Mouse (Mus musculus): ENCODE measurements around the gene Tmem107. TPM values are rescaled to one million over a fixed set of nuclear protein-coding genes. Genes with fewer than 3 reads are reported as not detected.
A peak's percentile ranks its signal among the peaks of the same experiment; 100 is the strongest.

The Tmem107 gene
- polyA plus RNA-seq, 1 experiment = 9.8 TPM

- no peak within 1 kb of the TSS for H3K27ac ChIP-seq (ENCODE audit: insufficient read depth, low read depth, low read length)
- peaks cover 16% of the 10 kb centered on the region for H3K4me1 ChIP-seq (ENCODE audit: control insufficient read depth, insufficient read depth, low read length)
- no peak for TF ChIP-seq POLR2A (IDR thresholded peaks at IDR 0.05; ENCODE audit: borderline replicate concordance, low read depth, low read length)
- peak within 1 kb of the TSS; percentile 72 for H3K4me3 ChIP-seq (ENCODE audit: insufficient read depth, low read length)
Measured at GRCm38 (mm10) chr11:69120221-69121000, 49.8 kb downstream of the Tmem107 start, which contains the start of gene Hes7. Gene Hes7 (plus strand): TSS chr11:69120404.

GRCm38 (mm10) chr11:69121001-69121740 is 50.6 kb downstream of the Tmem107 start:
- H3K27ac ChIP-seq (ENCODE audit: insufficient read depth, low read depth, low read length) = no peak overlapping the region
- TF ChIP-seq CTCF (IDR thresholded peaks at IDR 0.05; ENCODE audit: low read depth, low read length) (no peak), POLR2A (IDR thresholded peaks at IDR 0.05; ENCODE audit: borderline replicate concordance, low read depth, low read length) (no peak)
- peaks cover 16% of the 10 kb centered on the region for H3K4me1 ChIP-seq (ENCODE audit: control insufficient read depth, insufficient read depth, low read length)
- peak overlapping the region; percentile 72 for H3K4me3 ChIP-seq (ENCODE audit: insufficient read depth, low read length)

GRCm38 (mm10) chr11:69121741-69122335 is 51.2 kb downstream of the Tmem107 start:
- H3K4me1 ChIP-seq (ENCODE audit: control insufficient read depth, insufficient read depth, low read length) = peaks cover 19% of the 10 kb centered on the region
- peak overlapping the region; percentile 72 for H3K4me3 ChIP-seq (ENCODE audit: insufficient read depth, low read length)
- no peak for TF ChIP-seq CTCF (IDR thresholded peaks at IDR 0.05; ENCODE audit: low read depth, low read length)
- TF ChIP-seq POLR2A (IDR thresholded peaks at IDR 0.05; ENCODE audit: borderline replicate concordance, low read depth, low read length) = no peak
- no peak overlapping the region for H3K27ac ChIP-seq (ENCODE audit: insufficient read depth, low read depth, low read length)

GRCm38 (mm10) chr11:69122336-69122951 is 51.8 kb downstream of the Tmem107 start, which contains the start of gene 9130213A22Rik:
Gene 9130213A22Rik (minus strand): TSS chr11:69122589.
- TF ChIP-seq CTCF (IDR thresholded peaks at IDR 0.05; ENCODE audit: low read depth, low read length) (no peak), POLR2A (IDR thresholded peaks at IDR 0.05; ENCODE audit: borderline replicate concordance, low read depth, low read length) (no peak)
- no peak within 1 kb of the TSS for H3K27ac ChIP-seq (ENCODE audit: insufficient read depth, low read depth, low read length)
- peaks cover 19% of the 10 kb centered on the region for H3K4me1 ChIP-seq (ENCODE audit: control insufficient read depth, insufficient read depth, low read length)
- peak within 1 kb of the TSS; percentile 79 for H3K4me3 ChIP-seq (ENCODE audit: insufficient read depth, low read length)

Other genes with a start within 250 kb of the Tmem107 start
- gene Ndel1, start 198.9 kb upstream of the Tmem107 start, polyA plus RNA-seq (2012; ENCODE audit: insufficient read depth, insufficient read length, missing spikeins) = 63.4 and 64.6 TPM in 2 replicates
- gene Rnf222, start 182.3 kb upstream of the Tmem107 start, polyA plus RNA-seq (2012; ENCODE audit: insufficient read depth, insufficient read length, missing spikeins) = not detected in 2 replicates
- 2,262 and 2,432 TPM in 2 replicates for gene Rpl26, start 169.2 kb upstream of the Tmem107 start, polyA plus RNA-seq (2012; ENCODE audit: insufficient read depth, insufficient read length, missing spikeins)
- not detected in 2 replicates for gene Odf4, start 143.7 kb upstream of the Tmem107 start, polyA plus RNA-seq (2012; ENCODE audit: insufficient read depth, insufficient read length, missing spikeins)
- gene Arhgef15, start 113.3 kb upstream of the Tmem107 start, polyA plus RNA-seq (2012; ENCODE audit: insufficient read depth, insufficient read length, missing spikeins) = not detected in 2 replicates
- 3.3 and 4.7 TPM in 2 replicates for gene Slc25a35, start 102.7 kb upstream of the Tmem107 start, polyA plus RNA-seq (2012; ENCODE audit: insufficient read depth, insufficient read length, missing spikeins)
- 3.7 and 4.4 TPM in 2 replicates for gene Rangrf, start 95.6 kb upstream of the Tmem107 start, polyA plus RNA-seq (2012; ENCODE audit: insufficient read depth, insufficient read length, missing spikeins)
- 9.8 and 10.3 TPM in 2 replicates for gene Pfas, start 62.3 kb upstream of the Tmem107 start, polyA plus RNA-seq (2012; ENCODE audit: insufficient read depth, insufficient read length, missing spikeins)
- gene Ctc1, start 54.9 kb upstream of the Tmem107 start, polyA plus RNA-seq (2012; ENCODE audit: insufficient read depth, insufficient read length, missing spikeins) = 41.4 and 44.2 TPM in 2 replicates
- gene Aurkb, start 25.2 kb upstream of the Tmem107 start, polyA plus RNA-seq (2012; ENCODE audit: insufficient read depth, insufficient read length, missing spikeins) = 52.8 and 53.9 TPM in 2 replicates
- 30.5 and 36.9 TPM in 2 replicates for gene Borcs6, start 11.1 kb upstream of the Tmem107 start, polyA plus RNA-seq (2012; ENCODE audit: insufficient read depth, insufficient read length, missing spikeins)
- 76.6 and 79.4 TPM in 2 replicates for gene Vamp2, start 17.7 kb downstream of the Tmem107 start, polyA plus RNA-seq (2012; ENCODE audit: insufficient read depth, insufficient read length, missing spikeins)
- 24.7 and 35.9 TPM in 2 replicates for gene Per1, start 24.4 kb downstream of the Tmem107 start, polyA plus RNA-seq (2012; ENCODE audit: insufficient read depth, insufficient read length, missing spikeins)
- 0.71 and 0.88 TPM in 2 replicates for gene Hes7, start 49.6 kb downstream of the Tmem107 start, polyA plus RNA-seq (2012; ENCODE audit: insufficient read depth, insufficient read length, missing spikeins)
- gene 9130213A22Rik, start 51.8 kb downstream of the Tmem107 start, polyA plus RNA-seq (2012; ENCODE audit: insufficient read depth, insufficient read length, missing spikeins) = 0.35 TPM in 1 of 2 replicates, not detected in the other
- gene Aloxe3, start 55.1 kb downstream of the Tmem107 start, polyA plus RNA-seq (2012; ENCODE audit: insufficient read depth, insufficient read length, missing spikeins) = not detected in 2 replicates
- not detected in 2 replicates for gene Alox12b, start 86.2 kb downstream of the Tmem107 start, polyA plus RNA-seq (2012; ENCODE audit: insufficient read depth, insufficient read length, missing spikeins)
- not detected in 2 replicates for gene Alox8, start 127.0 kb downstream of the Tmem107 start, polyA plus RNA-seq (2012; ENCODE audit: insufficient read depth, insufficient read length, missing spikeins)
- gene Gucy2e, start 166.2 kb downstream of the Tmem107 start, polyA plus RNA-seq (2012; ENCODE audit: insufficient read depth, insufficient read length, missing spikeins) = not detected in 2 replicates